Mouse (Mus musculus): ENCODE measurements at regions not wholly inside any gene's neighbourhood (a gene's known extent, or its start where the extent isn't known, plus 50 kb on each side); places are given as distances from the start of the nearest gene placed in this dataset.

DNA sequence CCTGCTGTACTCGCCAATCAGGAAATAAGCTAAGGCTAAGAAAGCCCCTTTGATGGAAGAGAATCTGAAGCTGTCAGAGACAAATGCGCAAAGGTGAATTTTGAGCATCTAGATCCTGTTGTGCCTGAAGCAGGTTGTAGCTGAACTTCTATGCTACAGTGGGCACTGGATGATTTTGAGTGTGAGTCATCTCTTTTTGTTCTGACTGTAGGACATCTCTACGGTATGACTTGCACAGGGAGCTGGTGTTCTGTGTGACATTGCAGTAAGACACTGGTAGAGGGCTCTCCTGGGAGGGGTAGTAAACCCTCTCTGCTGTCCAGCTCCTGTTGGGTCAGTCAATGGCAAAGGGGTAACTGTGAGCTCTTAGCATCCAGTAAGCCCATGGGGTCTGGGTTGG is 71.4 kb upstream of the Rbpj start:
- no peak overlapping the region for H3K4me3 ChIP-seq
- H3K27ac ChIP-seq = no peak overlapping the region
- DNase-seq (ENCODE audit: low spot score in 2 of 2) = no peak
- no peak for TF ChIP-seq CTCF (conservative IDR thresholded peaks at IDR 0.05)

DNA sequence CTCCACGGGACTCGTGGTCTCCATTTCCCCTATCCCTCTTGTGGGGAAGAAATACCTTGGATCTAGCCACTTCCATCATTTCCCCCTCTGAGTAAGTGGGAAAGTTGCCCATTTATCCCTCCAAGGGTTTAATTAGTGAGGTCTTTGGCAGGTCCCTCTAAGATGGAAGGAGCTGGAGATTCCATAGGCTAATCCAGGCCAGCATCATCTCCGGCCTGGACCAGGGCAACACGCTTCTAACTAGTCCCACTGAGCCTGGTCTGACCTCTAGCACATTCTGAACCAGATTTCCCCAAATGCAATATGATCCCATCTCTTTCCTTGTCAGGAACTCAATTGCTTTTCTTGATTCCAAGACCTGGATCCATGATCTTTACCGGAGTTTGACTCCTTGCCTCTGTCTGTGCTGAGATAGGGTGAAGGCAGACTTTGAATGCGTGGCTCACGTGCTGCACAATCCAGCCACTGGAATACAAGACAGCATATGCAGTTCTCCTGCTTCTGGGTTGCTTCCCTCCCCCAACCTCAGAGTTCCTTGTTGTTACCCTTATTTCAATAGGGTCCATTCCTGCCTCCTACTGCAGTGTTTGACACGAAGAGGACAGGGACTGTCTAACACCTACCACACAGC is 67.4 kb upstream of the Rbpj start:
- H3K4me3 ChIP-seq = no peak overlapping the region
- no peak for TF ChIP-seq CTCF (conservative IDR thresholded peaks at IDR 0.05)
- no peak overlapping the region for H3K27ac ChIP-seq
- no peak for DNase-seq (ENCODE audit: low spot score in 2 of 2)

DNA sequence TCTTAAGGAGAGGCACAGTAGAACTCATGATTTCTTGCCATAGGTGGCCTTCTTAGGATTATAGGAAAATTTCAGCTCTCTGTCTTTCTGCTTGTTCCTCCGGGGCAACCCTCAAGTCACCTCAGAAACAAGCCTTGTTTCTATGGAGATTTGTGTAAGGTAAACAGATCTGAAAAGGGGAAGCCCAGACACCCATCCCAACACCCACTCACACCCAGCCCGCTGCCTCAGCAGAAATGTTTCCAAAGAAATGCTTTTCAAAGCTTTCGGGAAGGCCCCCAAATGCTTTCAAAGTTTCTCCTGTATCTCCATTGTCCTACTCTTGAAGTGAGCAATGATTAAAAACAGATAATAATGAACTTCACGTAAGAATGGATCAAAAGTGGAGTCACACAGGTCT is 64.9 kb upstream of the Rbpj start:
- no peak for TF ChIP-seq CTCF (conservative IDR thresholded peaks at IDR 0.05)
- no peak overlapping the region for H3K27ac ChIP-seq
- H3K4me3 ChIP-seq = no peak overlapping the region
- no peak for DNase-seq (ENCODE audit: low spot score in 2 of 2)

DNA sequence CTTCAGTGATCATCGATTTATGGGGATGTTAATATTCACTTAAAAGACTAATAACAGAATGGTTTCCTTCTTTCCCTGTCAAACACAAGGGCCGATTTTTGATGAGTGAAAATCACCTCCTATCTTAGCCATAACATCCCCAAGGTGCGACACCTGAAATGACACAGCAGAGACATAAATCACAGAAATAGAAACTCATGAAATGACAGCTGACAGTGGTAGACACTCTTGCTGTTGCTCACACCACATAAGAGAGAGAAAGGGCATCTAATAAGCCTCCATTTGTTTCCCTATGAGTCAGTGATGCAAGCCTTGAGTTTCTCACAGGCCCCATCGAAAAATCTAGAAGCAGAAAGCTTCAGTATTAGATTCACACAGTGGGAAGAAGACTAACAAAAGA is 63.9 kb upstream of the Rbpj start:
- no peak for TF ChIP-seq CTCF (conservative IDR thresholded peaks at IDR 0.05)
- Histone ChIP-seq H3K4me3 (no peak overlapping the region), H3K27ac (no peak overlapping the region)
- no peak for DNase-seq (ENCODE audit: low spot score in 2 of 2)

DNA sequence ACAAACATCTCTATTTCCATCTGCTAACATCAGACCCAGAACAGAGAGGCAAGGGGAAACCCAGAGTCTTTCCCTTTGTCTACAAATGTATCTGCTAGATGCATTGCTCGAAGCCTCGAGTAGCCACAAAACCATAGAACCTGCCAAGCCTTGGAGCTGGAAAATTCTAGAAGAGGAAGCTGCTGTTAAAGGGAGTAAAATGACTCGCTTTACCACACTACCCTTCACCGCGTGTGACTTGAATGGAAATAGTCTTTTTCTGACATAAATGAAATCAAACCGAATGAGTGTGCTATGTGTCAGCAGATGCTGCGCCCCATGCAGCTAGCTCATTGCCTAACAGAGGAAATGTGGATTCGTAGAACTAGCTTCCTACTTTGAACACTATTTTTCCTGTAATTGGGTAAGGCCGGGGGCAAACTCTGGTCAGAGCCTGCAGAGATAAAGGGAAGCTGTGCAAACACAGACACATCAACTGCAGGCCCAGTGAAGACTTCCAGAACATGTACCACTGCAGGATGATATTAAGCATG is 63.3 kb upstream of the Rbpj start:
- DNase-seq (ENCODE audit: low spot score in 2 of 2) = no peak
- no peak overlapping the region for H3K27ac ChIP-seq
- no peak for TF ChIP-seq CTCF (conservative IDR thresholded peaks at IDR 0.05)
- no peak overlapping the region for H3K4me3 ChIP-seq

DNA sequence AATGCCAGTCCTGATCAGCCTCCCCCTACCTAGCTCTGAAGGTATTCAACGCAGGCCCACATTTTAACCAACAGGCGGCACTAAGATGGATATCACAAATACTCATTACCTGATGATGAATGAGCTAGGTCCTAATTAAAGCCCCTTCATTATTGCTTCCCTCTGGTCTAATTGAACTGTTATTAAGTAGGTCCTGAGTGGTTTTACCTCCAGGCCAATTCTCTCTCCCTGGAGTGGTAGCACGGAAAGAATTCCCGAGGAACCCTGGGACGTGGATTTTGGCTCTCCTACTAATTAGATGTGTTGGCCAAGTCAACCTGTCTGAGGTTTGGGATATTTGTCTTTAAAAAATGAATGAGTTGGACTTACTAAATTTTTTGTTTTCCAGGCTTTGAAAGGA is 60.0 kb upstream of the Rbpj start:
- no peak overlapping the region for H3K4me3 ChIP-seq
- no peak for DNase-seq (ENCODE audit: low spot score in 2 of 2)
- no peak overlapping the region for H3K27ac ChIP-seq
- TF ChIP-seq CTCF (conservative IDR thresholded peaks at IDR 0.05) = no peak; the same call in 1 of the 2 replicates

DNA sequence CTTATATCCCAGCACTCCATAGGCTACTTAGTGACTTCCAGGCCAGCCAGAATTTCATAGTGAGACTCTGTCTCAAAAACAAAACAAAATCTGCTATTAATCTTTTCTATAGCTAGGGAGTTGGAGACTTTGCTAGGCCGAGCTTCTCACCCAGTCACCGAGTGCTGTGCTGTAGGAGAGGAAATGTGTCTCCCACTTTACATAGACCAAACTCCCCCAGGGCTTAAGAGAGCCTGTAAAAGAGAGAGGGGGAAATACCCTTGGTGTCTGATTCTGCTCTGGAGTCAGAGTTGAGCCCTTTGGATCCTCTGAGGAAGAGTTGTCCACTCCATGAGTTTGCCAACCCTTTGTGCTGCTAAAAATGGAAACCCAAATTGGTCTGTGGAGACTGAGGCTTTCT is 58.3 kb upstream of the Rbpj start:
- TF ChIP-seq CTCF (conservative IDR thresholded peaks at IDR 0.05) = no peak

DNA sequence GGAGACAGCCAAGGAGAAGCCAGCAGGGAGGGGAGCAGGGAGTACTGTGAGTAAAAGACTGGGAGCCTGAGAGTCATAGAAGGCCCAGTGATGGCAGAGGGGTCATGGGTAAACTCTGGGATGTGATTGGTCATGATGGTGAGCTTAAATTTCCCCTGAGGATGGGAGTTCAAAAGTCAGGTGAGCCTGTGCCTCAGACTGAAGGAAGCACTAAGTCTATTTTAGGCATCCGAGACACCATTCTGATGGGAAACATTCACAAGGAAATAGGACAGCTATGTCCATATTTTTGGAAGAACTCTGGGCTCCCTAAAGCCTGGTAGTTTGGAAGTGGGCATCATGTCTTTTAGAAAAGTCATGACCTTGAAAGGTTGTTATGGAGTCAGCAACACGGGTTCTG is 57.7 kb upstream of the Rbpj start:
- TF ChIP-seq CTCF (conservative IDR thresholded peaks at IDR 0.05) = no peak
- Histone ChIP-seq H3K4me3 (no peak overlapping the region), H3K27ac (no peak overlapping the region)
- no peak for DNase-seq (ENCODE audit: low spot score in 2 of 2)

More for the DNA sequence above, 58.3 kb upstream of the Rbpj start:
- H3K27ac ChIP-seq = no peak overlapping the region
- DNase-seq (ENCODE audit: low spot score in 2 of 2) = no peak
- H3K4me3 ChIP-seq = no peak overlapping the region

DNA sequence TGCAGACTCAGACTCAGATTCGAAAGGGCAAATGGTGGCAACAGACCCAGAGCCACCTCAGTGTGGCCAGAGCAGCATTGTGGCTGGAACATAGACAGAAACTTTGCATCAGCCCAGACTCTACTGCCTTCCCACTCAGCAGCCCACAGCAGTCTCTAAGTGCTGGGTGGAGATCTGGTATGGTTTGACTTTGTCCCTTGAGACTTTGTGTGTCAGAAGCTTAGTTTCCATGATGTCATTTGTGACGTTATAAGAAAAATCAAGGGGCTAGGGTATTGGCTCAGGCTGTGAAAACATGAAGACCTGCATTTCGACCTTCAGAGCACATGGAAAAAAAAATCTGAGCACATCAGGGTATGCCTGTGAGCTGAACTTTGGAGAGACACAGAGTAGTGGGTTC is 56.2 kb upstream of the Rbpj start:
- Histone ChIP-seq H3K27ac (no peak overlapping the region), H3K4me3 (no peak overlapping the region)
- DNase-seq (ENCODE audit: low spot score in 2 of 2) = no peak
- no peak for TF ChIP-seq CTCF (conservative IDR thresholded peaks at IDR 0.05)

DNA sequence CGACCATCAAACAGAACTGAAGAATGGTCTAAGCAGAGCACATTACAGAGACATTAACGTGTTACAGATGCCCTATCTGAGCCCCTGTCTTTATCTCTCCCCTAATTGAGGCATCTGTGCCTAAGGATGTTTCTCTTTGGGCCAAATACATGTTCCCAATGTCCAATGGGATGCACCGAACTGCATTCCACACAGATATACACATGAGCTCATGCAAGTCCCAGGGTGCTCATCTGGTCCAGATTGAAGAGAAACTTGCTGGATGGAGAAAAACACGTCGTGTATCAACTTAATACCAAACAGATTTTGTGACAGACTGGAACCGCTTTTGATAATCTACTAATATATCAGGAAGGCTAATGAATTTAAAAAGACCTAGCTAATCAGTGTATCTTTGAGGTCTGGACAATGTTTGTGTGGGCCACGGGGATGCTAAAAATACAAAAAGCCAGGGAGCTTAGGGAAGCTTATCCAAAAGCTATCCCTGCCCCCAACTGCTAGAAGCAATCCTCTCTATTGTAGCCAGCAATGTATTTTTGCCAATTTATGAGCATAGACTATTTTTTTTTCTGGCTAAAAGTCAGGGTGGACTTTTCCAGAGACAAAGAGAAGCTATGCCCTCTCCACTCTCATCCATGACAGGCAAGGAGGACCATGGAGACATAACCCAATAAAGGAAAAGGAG is 53.4 kb upstream of the Rbpj start:
- no peak overlapping the region for H3K27ac ChIP-seq
- no peak for DNase-seq (ENCODE audit: low spot score in 2 of 2)
- no peak for TF ChIP-seq CTCF (conservative IDR thresholded peaks at IDR 0.05)
- no peak overlapping the region for H3K4me3 ChIP-seq

DNA sequence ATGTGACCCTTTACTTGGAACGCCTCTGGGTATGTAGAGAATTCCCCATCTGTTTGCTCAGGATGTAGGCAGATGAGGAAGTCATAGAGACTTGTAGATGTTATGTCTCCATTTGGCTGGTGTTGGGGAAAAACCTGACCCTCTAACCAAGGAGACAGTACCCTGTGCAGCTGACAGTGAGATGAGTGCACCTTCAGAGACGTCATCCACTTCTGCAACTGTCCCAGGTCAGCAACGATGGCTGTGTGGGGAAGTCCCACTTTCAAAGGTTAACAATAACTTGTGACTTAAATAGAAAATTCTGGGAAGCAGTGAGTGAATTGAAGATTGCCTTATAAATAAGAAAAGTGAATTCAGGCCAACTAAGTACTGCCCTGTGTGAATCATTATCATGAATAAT is 52.3 kb upstream of the Rbpj start:
- H3K27ac ChIP-seq = no peak overlapping the region
- DNase-seq (ENCODE audit: low spot score in 2 of 2) = no peak
- no peak for TF ChIP-seq CTCF (conservative IDR thresholded peaks at IDR 0.05)
- H3K4me3 ChIP-seq = no peak overlapping the region

DNA sequence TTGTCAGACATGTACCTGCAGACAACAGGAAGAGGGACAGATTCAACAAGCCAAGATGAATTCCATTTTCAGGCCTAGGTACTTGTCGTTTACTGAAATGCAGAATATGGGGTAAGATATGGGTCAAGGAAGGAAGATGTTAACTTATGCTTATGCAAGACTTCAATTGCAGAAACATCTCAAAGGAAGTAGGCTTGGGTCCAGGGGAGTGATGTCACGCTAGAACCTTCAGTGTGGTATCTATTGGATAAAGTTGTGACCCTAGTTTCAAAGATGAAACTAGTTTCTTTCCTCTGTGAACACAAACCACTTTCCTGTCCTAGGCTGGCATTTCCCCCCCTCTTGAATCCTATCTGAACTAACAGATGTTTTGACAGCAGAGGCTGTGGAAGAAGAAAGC is 50.5 kb upstream of the Rbpj start:
- H3K4me3 ChIP-seq = no peak overlapping the region
- TF ChIP-seq CTCF (conservative IDR thresholded peaks at IDR 0.05) = no peak
- DNase-seq (ENCODE audit: low spot score in 2 of 2) = no peak
- H3K27ac ChIP-seq = no peak overlapping the region
